ENCODE assay signal across 10 mouse cellular contexts in the genomic region with DNA sequence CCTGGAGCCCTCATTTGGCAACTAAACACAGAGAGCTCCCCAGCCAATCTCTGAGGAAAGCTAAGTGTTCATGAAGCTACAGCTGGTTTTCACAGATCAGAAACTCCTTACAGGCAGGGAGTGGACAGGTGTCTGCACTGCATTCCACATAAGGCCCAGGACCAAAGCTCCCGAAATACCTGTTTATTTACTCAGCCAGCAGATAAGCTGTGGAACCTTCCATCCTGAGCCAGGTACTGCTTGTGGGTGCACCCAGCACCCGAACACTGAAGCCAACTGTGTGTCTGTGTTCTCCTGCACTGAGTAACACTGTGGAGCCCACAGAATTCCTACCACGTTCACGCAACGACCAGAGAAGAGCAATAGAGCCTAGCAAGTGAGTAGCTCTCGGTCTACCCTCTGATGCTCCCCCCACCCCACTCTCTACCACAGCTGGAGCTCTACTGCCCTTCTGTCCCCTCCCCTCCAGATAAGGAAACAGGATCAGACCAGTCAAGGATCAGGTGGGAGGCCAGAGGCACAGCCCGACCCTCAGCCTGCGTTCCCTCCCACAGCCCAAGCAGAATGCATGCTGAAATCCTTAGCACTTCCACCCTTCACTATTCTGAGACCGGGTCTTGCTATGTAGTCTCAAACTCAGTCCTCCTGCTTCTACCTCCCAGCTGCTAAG. TPM values are rescaled to one million over a fixed set of nuclear protein-coding genes. Genes with fewer than 3 reads are reported as not detected.
DNase-seq lines count a peak whose midpoint lies in the region; ATAC-seq and TF ChIP-seq lines count a peak whose summit lies in the region.
"Had no signal": no experiment of that assay in that cellular context is flagged by ENCODE, and none has a peak within 500 bp of the region (broad histone marks: within the 10 kb centered on the region; RNA-seq: fewer than 3 reads in every experiment).

No protein-coding gene starts in this region.

- no peak for TF ChIP-seq CTCF in lung, adult 2 months (IDR thresholded peaks at IDR 0.05; ENCODE audit: insufficient read depth, low read length)
- no peak for TF ChIP-seq CTCF in small intestine, adult 2 months (IDR thresholded peaks at IDR 0.05; ENCODE audit: extremely low read depth, insufficient read length, insufficient replicate concordance, low read depth, low read length)

- H3K4me3 ChIP-seq in erythroblast, embryonic 14.5 days (replicated peaks) = peak overlapping the region; percentile 36
- H3K4me3 ChIP-seq in lung, embryonic 15.5 days = no peak overlapping the region
- H3K4me3 ChIP-seq in lung, adult 2 months (replicated peaks; ENCODE audit: extremely low read depth, low read depth, low read length) = no peak overlapping the region
- H3K4me3 ChIP-seq in intestine, embryonic 15.5 days (replicated peaks) = no peak overlapping the region
- no peak overlapping the region for H3K4me3 ChIP-seq in small intestine, adult 2 months (ENCODE audit: low read depth, low read length)
- H3K4me3 ChIP-seq: megakaryocyte, embryonic 14.5 days had no signal

- H3K36me3 ChIP-seq in erythroblast, embryonic 14.5 days (ENCODE audit: control insufficient read depth) = peaks cover 14% of the 10 kb centered on the region
- no peaks in the 10 kb centered on the region for H3K36me3 ChIP-seq in lung, embryonic 15.5 days
- no peaks in the 10 kb centered on the region for H3K36me3 ChIP-seq in intestine, embryonic 15.5 days
- no peaks in the 10 kb centered on the region for H3K36me3 ChIP-seq in small intestine, adult 2 months (ENCODE audit: control insufficient read depth, insufficient read depth, low read length)

- H3K27me3 ChIP-seq in erythroblast, embryonic 14.5 days (ENCODE audit: control insufficient read depth) = no peaks in the 10 kb centered on the region
- H3K27me3 ChIP-seq in lung, embryonic 15.5 days = no peaks in the 10 kb centered on the region
- no peaks in the 10 kb centered on the region for H3K27me3 ChIP-seq in intestine, embryonic 15.5 days (replicated peaks)
- no peaks in the 10 kb centered on the region for H3K27me3 ChIP-seq in small intestine, adult 2 months (ENCODE audit: control insufficient read depth, insufficient read depth, low read length)

- 46% methylated on average over 9 of the region's 9 CpGs for WGBS in lung, embryonic 15.5 days
- WGBS in lung, adult 2 months = 50% methylated on average over 9 of the region's 9 CpGs
- 46% methylated on average over 9 of the region's 9 CpGs for WGBS in intestine, embryonic 15.5 days
- 19% methylated on average over 9 of the region's 9 CpGs for WGBS in small intestine, adult 2 months

- no peak for DNase-seq in lung, adult 2 months
- DNase-seq in thymus, postnatal 4 days = no peak
- no peak for DNase-seq in retina, embryonic 14.5 days (ENCODE audit: low spot score)

- no peak for ATAC-seq in erythroblast, adult 5-6 weeks (replicated peaks; ENCODE audit: low FRiP score, poor library complexity, severe bottlenecking)
- no peak; the same call in 1 of the 2 replicates for ATAC-seq in lung, embryonic 15.5 days (ENCODE audit: borderline replicate concordance, extremely low read depth, low FRiP score, low TSS enrichment)
- peak; percentile 81 for ATAC-seq in intestine, embryonic 15.5 days
- ATAC-seq: activated CD4-positive, CD25-positive, alpha-beta regulatory T cell, adult 4 months had no signal

- H3K9ac ChIP-seq in lung, embryonic 15.5 days = no peak overlapping the region
- H3K9ac ChIP-seq in intestine, embryonic 15.5 days = no peak overlapping the region

- no peak for TF ChIP-seq POLR2A in lung, adult 2 months (IDR thresholded peaks at IDR 0.05; ENCODE audit: borderline replicate concordance, extremely low read depth, low read depth, low read length)
- no peak for TF ChIP-seq POLR2A in small intestine, adult 2 months (IDR thresholded peaks at IDR 0.05; ENCODE audit: low read depth, low read length)

- peak overlapping the region; percentile 86 for H3K27ac ChIP-seq in lung, embryonic 15.5 days
- peak overlapping the region; percentile 51 for H3K27ac ChIP-seq in intestine, embryonic 15.5 days
- peak overlapping the region; percentile 23; the same call in 1 of the 2 replicates for H3K27ac ChIP-seq in small intestine, adult 2 months (ENCODE audit: insufficient read depth, low read depth, low read length)

- H3K4me2 ChIP-seq in lung, embryonic 15.5 days = peak overlapping the region; percentile 16; the same call in 1 of the 2 replicates
- H3K4me2 ChIP-seq in intestine, embryonic 15.5 days (replicated peaks) = peak overlapping the region; percentile 33

- peaks cover 55% of the 10 kb centered on the region for H3K4me1 ChIP-seq in erythroblast, embryonic 14.5 days (ENCODE audit: control insufficient read depth)
- peaks cover 58% of the 10 kb centered on the region for H3K4me1 ChIP-seq in lung, embryonic 15.5 days
- H3K4me1 ChIP-seq in lung, adult 2 months (ENCODE audit: control insufficient read depth, insufficient read depth, low read length) = peaks cover 31% of the 10 kb centered on the region
- H3K4me1 ChIP-seq in intestine, embryonic 15.5 days (replicated peaks) = peaks cover 37% of the 10 kb centered on the region
- peaks cover 28% of the 10 kb centered on the region for H3K4me1 ChIP-seq in small intestine, adult 2 months (ENCODE audit: control insufficient read depth, insufficient read depth, insufficient read length, low read length)

- H3K9me3 ChIP-seq in erythroblast, embryonic 14.5 days (ENCODE audit: control insufficient read depth, low read length) = no peaks in the 10 kb centered on the region
- no peaks in the 10 kb centered on the region for H3K9me3 ChIP-seq in lung, embryonic 15.5 days
- H3K9me3 ChIP-seq in intestine, embryonic 15.5 days = no peaks in the 10 kb centered on the region
- H3K9me3 ChIP-seq: megakaryocyte, embryonic 14.5 days had no signal

RNA-seq across cellular contexts. Expression of a gene that starts 9.6 kb away (rescaled TPM):
- polyA plus RNA-seq in erythroblast, embryonic 14.5 days (2012) = 0.24 and 0.41 TPM in 2 replicates
- total RNA-seq in erythroblast, adult 5-6 weeks (2015; ENCODE audit: low replicate concordance) = 4.4 and 7.5 TPM in 2 replicates
- 2.0 and 2.5 TPM in 2 replicates for total RNA-seq in erythroblast, adult 5-6 weeks (2017; ENCODE audit: low replicate concordance)
- 20.2 and 22.2 TPM in 2 replicates for polyA plus RNA-seq in lung, embryonic 15.5 days (2015; fragmentation: Nextera tagmentation; extraction: Ambion mirVana)
- 36.2 and 49.5 TPM in 2 replicates for polyA plus RNA-seq in lung, adult 2 months (2012; rRNA removed)
- polyA plus RNA-seq in intestine, embryonic 15.5 days (2015; fragmentation: Nextera tagmentation; extraction: Ambion mirVana) = 13.5 and 14.3 TPM in 2 replicates
- polyA plus RNA-seq in small intestine, adult 2 months (2012; rRNA removed) = 6.1 and 13.6 TPM in 2 replicates

Comparison
In these comparisons a context has a peak if more than half of its experiments do, and no peak if none do; other contexts are left out.
1. H3K27ac ChIP-seq: peak in every context shown above with its lines; median percentile 86 in lung, embryonic 15.5 days; 51 in intestine, embryonic 15.5 days; 23 in small intestine, adult 2 months.